In genomic region chr3:119779261-119779660, GRCm38 (mm10) we compare ENCODE assay signal across 12 mouse cellular contexts. TPM values are rescaled to one million over a fixed set of nuclear protein-coding genes. Genes with fewer than 3 reads are reported as not detected.
DNase-seq lines count a peak whose midpoint lies in the region; ATAC-seq and TF ChIP-seq lines count a peak whose summit lies in the region.
"Had no signal": no experiment of that assay in that cellular context is flagged by ENCODE, and none has a peak within 500 bp of the region (broad histone marks: within the 10 kb centered on the region; RNA-seq: fewer than 3 reads in every experiment).

No protein-coding gene starts in this region.

- no peak overlapping the region for H3K27ac ChIP-seq in forebrain, embryonic 11.5 days (ENCODE audit: low read depth, low read length)
- no peak overlapping the region for H3K27ac ChIP-seq in hindbrain, postnatal 0 days
- no peak overlapping the region for H3K27ac ChIP-seq in neural tube, embryonic 12.5 days

- H3K4me1 ChIP-seq in lung, adult 2 months (ENCODE audit: control insufficient read depth, insufficient read depth, low read length), result peaks cover 12% of the 10 kb centered on the region
- peaks cover 3% of the 10 kb centered on the region; the same call in 1 of the 2 replicates for H3K4me1 ChIP-seq in forebrain, embryonic 11.5 days (replicated peaks; ENCODE audit: control insufficient read depth, insufficient read depth, low read length)
- H3K4me1 ChIP-seq in hindbrain, postnatal 0 days (ENCODE audit: insufficient read depth, low read length), result no peaks in the 10 kb centered on the region
- peaks cover 17% of the 10 kb centered on the region for H3K4me1 ChIP-seq in neural tube, embryonic 12.5 days

- H3K4me2 ChIP-seq in forebrain, embryonic 11.5 days (ENCODE audit: low read depth, low read length, severe bottlenecking), result peak overlapping the region; percentile 21; the same call in 1 of the 2 replicates
- H3K4me2 ChIP-seq in hindbrain, postnatal 0 days (ENCODE audit: low read depth, low read length), result peak overlapping the region; percentile 21
- peak overlapping the region; percentile 38 for H3K4me2 ChIP-seq in neural tube, embryonic 12.5 days (replicated peaks)

- no peak for TF ChIP-seq CTCF in lung, adult 2 months (IDR thresholded peaks at IDR 0.05; ENCODE audit: insufficient read depth, low read length)
- TF ChIP-seq CTCF in hindbrain, postnatal 0 days (IDR thresholded peaks at IDR 0.05; ENCODE audit: low read depth), result no peak

- WGBS in lung, adult 2 months, result 73% methylated on average over 1 of the region's 1 CpGs
- WGBS in forebrain, embryonic 11.5 days, result 82% methylated on average over 1 of the region's 1 CpGs
- WGBS in hindbrain, postnatal 0 days, result 77% methylated on average over 1 of the region's 1 CpGs
- 88% methylated on average over 1 of the region's 1 CpGs for WGBS in neural tube, embryonic 12.5 days

- TF ChIP-seq POLR2A in lung, adult 2 months (IDR thresholded peaks at IDR 0.05; ENCODE audit: borderline replicate concordance, extremely low read depth, low read depth, low read length), result no peak

- ATAC-seq in forebrain, embryonic 11.5 days (replicated peaks; ENCODE audit: low FRiP score), result no peak
- no peak for ATAC-seq in hindbrain, postnatal 0 days
- no peak for ATAC-seq in neural tube, embryonic 12.5 days (ENCODE audit: low FRiP score, low read depth)
- no peak for ATAC-seq in activated CD4-positive, CD25-positive, alpha-beta regulatory T cell, adult 4 months

- no peaks in the 10 kb centered on the region for H3K9me3 ChIP-seq in forebrain, embryonic 11.5 days (ENCODE audit: control insufficient read depth, low read length)
- H3K9me3 ChIP-seq in hindbrain, postnatal 0 days (ENCODE audit: low read length), result no peaks in the 10 kb centered on the region
- H3K9me3 ChIP-seq in neural tube, embryonic 12.5 days, result no peaks in the 10 kb centered on the region

- no peak overlapping the region for H3K9ac ChIP-seq in forebrain, embryonic 11.5 days (ENCODE audit: low read length)
- H3K9ac ChIP-seq in hindbrain, postnatal 0 days (replicated peaks; ENCODE audit: low read length), result no peak overlapping the region
- H3K9ac ChIP-seq in neural tube, embryonic 12.5 days, result no peak overlapping the region

- DNase-seq in lung, postnatal 36 days, result peak; percentile 33
- no peak for DNase-seq in lung, adult 2 months
- DNase-seq in forebrain, embryonic 11.5 days (ENCODE audit: low spot score), result no peak
- DNase-seq in hindbrain, postnatal 0 days (ENCODE audit: low spot score), result no peak
- DNase-seq in adrenal gland, adult 2 months, result no peak
- no peak for DNase-seq in gastrocnemius, postnatal 4 days (ENCODE audit: low spot score in 2 of 2)
- DNase-seq: cerebellum, postnatal 25 days; gastrocnemius, postnatal 10 days; kidney, adult 2 months had no signal

- H3K4me3 ChIP-seq in lung, adult 2 months (replicated peaks; ENCODE audit: extremely low read depth, low read depth, low read length), result no peak overlapping the region
- no peak overlapping the region for H3K4me3 ChIP-seq in forebrain, embryonic 11.5 days (ENCODE audit: low read depth, low read length)
- H3K4me3 ChIP-seq in hindbrain, postnatal 0 days (ENCODE audit: low read length), result no peak overlapping the region
- H3K4me3 ChIP-seq in neural tube, embryonic 12.5 days, result no peak overlapping the region
- H3K4me3 ChIP-seq: erythroblast, embryonic 14.5 days had no signal

- H3K27me3 ChIP-seq in forebrain, embryonic 11.5 days (ENCODE audit: control insufficient read depth, insufficient read depth, low read length), result no peaks in the 10 kb centered on the region
- H3K27me3 ChIP-seq in hindbrain, postnatal 0 days (ENCODE audit: insufficient read depth, low read length), result no peaks in the 10 kb centered on the region
- H3K27me3 ChIP-seq in neural tube, embryonic 12.5 days (replicated peaks), result no peaks in the 10 kb centered on the region

- H3K36me3 ChIP-seq in forebrain, embryonic 11.5 days (ENCODE audit: control insufficient read depth, insufficient read depth, low read length), result no peaks in the 10 kb centered on the region; the same call in 1 of the 2 replicates
- H3K36me3 ChIP-seq in hindbrain, postnatal 0 days (ENCODE audit: insufficient read depth, low read length), result no peaks in the 10 kb centered on the region
- H3K36me3 ChIP-seq in neural tube, embryonic 12.5 days, result peaks cover 11% of the 10 kb centered on the region; the same call in 1 of the 2 replicates

RNA-seq across cellular contexts. Expression of gene Ptbp2, which starts 5.0 kb away (rescaled TPM):
- polyA plus RNA-seq in lung, adult 2 months (2012; rRNA removed), result 4.6 and 10.9 TPM in 2 replicates
- polyA plus RNA-seq in forebrain, embryonic 11.5 days (2014; fragmentation: Nextera tagmentation; extraction: Ambion mirVana), result 367 and 392 TPM in 2 replicates
- 179 and 211 TPM in 2 replicates for total RNA-seq in hindbrain, postnatal 0 days (2014; rRNA removed)
- 154 TPM in 2 replicates for polyA plus RNA-seq in hindbrain, postnatal 0 days (2015; fragmentation: Nextera tagmentation; extraction: Ambion mirVana)
- 297 and 316 TPM in 2 replicates for polyA plus RNA-seq in neural tube, embryonic 12.5 days (2016; fragmentation: Nextera tagmentation; extraction: Ambion mirVana)
- 10 to 100 TPM; 19.1 to 24.8 TPM for polyA plus RNA-seq in activated CD4-positive, CD25-positive, alpha-beta regulatory T cell, adult 4 months (2017; shearing (Covaris generic))
- total RNA-seq in adrenal gland, adult 2 months (2021), result 10 to 100 TPM; 24.3 to 33.4 TPM
- 4.6 and 6.3 TPM in 2 replicates for polyA plus RNA-seq in adrenal gland, adult 2 months (2012; rRNA removed)
- total RNA-seq in gastrocnemius, postnatal 4 days (2021), result 10 to 100 TPM; 49.3 to 56.5 TPM
